Mouse (Mus musculus) NIH3T3 (cell line): Measurements from ENCODE around the gene Fndc8.

ENCODE experiments used
- DNase-seq: peaks from one replicate; pipeline ENCODE4 v3.0.0-alpha.2; 2012; ENCODE audit warnings: low read depth

The Fndc8 gene

DNA sequence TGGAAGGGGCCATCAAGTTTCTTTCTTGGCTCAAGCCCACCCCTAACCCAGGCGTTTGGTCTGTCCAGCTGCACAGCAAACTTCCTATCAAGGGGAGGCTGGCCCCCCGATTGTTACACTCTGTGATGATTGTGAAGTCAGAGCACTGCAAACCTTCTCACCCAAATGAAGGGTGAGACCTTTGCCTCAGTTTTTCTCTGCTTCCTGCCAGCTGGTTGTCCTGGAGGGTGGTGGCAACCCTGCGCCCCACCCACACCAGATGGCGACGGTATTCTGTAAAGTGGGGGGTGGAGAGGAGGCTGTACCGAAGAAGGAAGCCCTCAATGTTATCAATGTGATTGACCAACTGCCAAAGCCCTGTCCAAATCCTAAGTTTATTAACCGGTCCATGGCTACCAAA is at the start of gene Fndc8:
Gene Fndc8 (plus strand): TSS at position 189 of the 400 bp plus-strand sequence.
- no peak for DNase-seq

DNA sequence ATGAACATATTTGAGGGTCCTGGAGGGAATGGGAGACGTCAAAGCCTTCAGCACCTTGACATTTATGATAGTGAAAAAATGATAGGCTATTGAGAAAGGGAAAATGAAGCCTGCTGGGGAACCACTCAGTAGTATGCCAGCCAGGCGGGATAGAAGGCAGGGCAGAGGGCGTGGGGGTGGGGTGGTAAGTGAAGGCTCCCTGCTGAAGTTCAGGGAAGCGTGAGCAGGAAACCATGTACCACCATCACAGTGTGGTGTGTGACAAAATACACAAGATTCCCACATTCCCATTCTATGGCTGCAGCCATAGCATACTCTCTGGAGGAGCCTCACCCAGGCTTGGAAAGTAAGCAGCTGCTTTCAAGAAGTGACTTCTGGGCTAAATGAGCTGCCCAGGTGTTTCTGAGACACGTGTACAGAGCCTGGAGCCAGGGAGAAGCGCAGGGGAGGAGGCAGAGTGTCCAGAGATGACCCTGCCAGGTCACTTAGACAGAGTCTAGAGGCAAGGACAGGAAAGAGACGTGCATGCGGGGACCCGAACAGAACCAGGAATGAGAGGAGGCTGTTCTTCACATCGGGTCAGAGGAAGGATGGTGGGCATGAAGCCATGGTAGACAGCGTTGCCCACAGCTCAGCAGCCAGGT is 47.0 kb upstream of the Fndc8 start:
- DNase-seq, result no peak

GRCm38 (mm10) chr11:82845415-82846078 is 46.4 kb upstream of the Fndc8 start:
- DNase-seq, result peak; percentile 87

DNA sequence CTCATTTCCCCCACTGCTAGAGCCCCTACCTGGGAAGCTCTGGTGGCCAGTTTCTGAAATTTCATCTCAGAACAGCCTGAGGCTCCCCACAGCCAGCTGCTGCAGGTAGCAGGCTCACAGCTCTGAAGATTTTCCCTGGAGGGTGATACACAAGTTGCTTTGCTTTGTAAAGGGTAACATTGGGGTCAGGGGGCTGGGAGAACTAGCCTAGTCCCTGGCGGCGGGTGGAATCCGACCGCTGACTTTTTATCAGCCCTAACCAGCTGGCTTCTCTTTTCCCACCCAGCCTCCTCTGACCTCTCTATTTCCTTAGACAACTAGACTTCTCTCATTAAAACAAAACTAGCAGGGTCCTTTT is 45.9 kb upstream of the Fndc8 start:
- no peak for DNase-seq

DNA sequence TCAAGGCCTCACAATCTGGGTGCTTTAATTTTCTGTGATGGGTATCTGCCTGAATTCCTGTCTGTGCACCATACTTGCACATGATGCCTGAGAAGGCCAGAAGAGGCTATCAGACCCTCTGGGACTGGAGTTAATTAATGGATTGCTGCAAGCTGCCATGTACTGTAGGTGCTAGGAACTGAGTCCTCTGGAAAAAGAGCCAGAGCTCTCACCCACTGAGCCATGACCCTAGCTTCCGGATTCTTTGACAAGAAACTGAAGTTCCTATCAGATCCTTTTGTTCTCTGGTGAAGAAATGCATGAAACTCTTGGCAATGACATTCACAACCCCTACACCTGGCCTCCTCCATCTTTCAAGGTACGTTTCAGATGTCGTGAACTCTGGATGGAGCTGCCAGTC is 45.0 kb upstream of the Fndc8 start:
- DNase-seq, result no peak

- DNase-seq, result no peak
Measured at GRCm38 (mm10) chr11:82847571-82848000, 44.3 kb upstream of the Fndc8 start.

- DNase-seq, result no peak
Measured at GRCm38 (mm10) chr11:82850259-82850658, 41.7 kb upstream of the Fndc8 start.

DNA sequence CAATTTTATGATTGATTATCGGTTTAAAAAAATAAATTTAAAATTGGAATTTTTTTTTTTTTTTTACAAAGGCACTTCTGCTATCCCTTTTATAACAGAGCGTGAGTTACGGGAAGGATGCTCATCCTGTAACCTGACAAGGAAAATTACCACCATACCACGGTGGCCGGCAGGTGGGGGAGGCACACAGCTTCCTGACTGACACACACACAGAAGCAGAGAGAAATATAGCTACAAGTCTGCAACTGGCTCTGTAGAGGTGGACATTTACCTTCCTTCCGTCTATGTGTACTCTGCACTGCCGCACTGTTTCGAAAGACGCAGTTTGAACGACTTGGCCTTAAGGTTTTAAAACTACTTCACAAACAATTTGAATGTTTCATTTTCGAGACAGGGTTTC is 39.8 kb upstream of the Fndc8 start:
- DNase-seq, result no peak

- no peak for DNase-seq
Measured at GRCm38 (mm10) chr11:82852540-82852939, 39.4 kb upstream of the Fndc8 start.

GRCm38 (mm10) chr11:82852958-82853357 is 39.0 kb upstream of the Fndc8 start:
- DNase-seq, result no peak

DNA sequence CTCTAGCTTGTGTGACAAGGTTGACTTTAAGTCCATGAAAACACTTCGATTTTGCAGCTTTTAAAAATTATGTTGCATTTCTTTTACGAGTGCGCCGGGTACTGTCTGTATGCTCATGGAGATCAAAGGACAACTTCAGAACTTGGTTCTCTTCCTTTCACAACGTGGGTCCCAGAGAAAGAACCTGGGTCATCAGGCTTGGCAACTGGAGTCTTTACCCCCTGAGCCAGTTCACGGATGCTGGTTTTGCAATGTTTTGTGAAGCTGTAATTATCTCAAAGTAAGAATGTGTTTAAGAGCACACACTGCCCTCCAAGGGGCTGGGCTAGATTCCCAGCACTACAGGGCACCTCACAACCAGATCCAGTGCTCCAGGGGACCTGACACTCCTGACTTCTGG is 37.8 kb upstream of the Fndc8 start:
- no peak for DNase-seq

DNA sequence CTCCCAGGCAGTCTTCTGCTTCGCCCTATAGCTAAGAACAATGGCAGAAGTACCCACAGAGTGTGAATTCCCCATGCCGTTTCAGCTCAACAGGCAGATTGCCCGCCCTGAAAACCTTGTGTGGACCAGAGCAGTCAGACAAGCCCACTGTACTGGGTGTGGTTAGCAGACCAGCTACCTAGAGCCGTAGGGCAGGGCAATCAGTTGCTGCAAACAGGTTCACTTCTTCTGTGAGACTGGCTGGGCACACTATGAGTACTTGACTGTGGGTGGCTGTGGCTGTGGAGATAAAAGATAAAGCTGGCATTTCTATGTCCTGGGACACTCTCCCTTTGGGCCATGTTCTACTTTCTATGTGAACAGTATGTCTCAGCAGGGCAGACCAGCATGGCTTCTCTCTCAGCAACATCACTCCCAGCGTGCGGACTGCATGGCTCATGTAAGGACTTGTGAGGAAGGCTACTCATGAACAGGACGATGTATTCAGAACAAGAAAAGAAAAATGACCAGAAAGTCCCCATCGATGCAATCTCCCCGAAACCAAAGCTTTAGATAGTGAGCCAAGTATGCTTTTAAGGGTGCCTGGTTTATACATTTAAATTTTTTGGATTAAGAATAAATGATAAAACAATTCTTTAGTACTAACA is 36.5 kb upstream of the Fndc8 start:
- DNase-seq, result no peak

DNA sequence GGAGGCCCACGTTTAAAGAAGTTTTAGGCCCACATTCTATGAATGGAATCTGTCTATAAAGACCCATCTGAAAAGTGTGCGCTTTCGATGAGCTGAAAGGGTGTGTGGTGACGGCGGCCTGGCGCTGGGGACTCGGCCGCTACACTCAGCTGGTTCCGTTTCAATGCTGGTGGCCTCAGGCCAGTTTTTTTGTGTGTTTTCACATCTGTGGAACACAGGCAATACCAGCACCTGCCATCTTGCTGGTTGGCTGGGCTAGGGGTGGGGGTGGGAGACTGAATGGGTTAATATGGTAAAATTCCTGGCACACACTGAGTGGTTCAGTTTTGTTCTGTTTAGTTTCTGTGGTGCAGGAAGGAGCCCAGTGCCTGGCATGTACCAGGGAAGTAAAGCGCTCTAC is 35.9 kb upstream of the Fndc8 start:
- DNase-seq, result no peak

DNA sequence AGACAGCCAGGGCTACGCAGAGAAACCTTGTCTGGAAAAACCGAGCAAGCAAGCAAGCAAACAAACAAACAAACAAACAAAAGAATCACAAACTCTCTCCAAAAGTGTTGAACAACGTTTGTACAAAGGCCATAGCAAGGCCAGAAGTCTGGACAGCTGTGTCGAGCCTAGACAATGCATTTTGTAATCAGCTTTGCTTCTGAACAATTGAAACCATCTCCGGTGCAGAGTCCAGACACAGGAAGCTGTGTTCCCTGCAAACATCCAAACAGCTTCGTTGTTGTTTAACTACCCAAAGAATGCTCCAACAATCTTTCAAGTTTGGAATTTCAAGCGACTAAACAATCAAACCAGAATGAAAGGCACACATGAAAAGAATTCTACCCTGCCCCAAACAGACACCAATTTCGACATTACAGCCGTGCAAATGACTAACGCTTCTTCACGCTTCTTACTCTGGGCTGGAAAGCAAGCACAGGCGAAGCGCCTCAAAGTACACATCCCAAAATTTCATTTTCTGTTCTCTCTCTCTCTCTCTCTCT is 34.5 kb upstream of the Fndc8 start:
- DNase-seq, result no peak

GRCm38 (mm10) chr11:82860759-82861158 is 31.2 kb upstream of the Fndc8 start:
- DNase-seq, result no peak

GRCm38 (mm10) chr11:82861558-82861957 is 30.4 kb upstream of the Fndc8 start:
- peak; percentile 21 for DNase-seq

DNA sequence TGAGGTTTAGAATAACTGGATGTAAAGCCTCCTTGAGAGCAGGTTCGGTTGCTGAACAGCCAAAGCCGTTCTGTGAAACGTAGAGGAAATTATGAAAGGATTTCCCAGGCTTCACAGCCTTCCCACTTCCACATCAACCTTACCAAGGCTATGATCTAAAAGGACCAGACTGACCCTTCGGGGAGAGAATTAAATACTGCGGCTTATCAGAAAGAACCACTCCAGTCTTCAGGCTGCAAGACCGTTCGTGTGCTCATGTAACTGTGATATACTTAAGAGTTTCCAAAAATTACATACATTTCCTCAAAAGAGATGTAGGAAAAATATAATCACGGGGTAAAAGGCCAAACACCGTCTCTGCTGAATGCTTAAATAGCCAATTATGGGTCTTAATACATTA is 29.3 kb upstream of the Fndc8 start:
- DNase-seq, result no peak

DNA sequence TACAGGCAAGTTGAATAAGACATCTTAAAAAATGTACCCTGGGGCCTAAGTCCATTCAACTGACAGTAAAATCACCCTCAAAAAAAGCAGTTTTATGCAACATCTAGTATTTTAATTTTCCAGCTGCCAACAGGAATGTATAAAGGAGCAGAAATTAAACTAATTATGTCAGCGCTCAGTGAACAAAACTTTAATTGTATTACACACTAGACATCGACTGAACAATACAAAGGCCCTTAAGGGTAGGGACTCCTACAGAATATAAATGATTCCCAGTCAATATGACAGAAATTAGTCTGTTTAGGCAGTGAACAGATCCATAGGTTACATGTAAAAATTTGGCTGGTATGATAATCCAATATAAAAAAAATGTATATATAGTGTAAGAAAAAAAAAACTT is 28.9 kb upstream of the Fndc8 start:
- no peak for DNase-seq

DNA sequence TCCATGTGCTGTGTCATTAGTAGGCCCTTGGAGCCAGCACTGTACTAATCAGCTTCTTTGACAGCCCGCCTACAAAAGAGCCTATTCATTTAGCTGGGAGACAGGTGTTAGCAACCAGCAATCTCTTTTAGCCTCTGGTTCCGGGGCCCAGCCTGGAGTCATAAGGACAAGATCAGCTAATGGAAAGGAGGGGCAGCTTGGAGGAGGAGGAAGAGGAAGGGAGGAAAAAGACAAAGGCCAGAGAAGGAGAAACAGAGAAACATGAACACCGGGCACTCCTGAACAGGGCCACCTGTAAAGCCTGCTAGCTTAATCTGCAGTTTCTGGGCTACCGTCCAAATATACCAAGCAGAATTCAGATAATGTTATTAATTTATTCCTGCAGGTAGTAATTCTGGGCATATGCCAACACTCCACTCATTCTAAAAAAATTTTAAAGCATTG is 28.4 kb upstream of the Fndc8 start:
- no peak for DNase-seq

DNA sequence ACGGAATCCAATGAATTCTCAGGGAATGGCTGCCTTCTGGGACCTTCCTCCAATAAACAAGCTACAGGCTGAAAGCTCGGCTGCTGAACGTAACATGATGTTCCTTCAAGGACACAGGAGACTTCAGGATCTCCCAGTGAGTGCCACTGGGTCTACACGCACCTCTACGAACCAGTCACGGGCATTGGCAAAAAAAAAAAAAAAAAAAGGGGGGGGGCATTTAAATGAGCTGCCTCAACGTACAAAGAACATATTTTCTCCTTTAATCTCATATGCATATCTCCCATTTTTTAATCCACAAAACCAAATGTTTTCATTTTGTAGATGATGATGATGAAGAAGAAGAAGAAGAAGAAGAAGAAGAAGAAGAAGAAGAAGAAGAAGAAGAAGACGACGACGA is 26.0 kb upstream of the Fndc8 start:
- no peak for DNase-seq

DNA sequence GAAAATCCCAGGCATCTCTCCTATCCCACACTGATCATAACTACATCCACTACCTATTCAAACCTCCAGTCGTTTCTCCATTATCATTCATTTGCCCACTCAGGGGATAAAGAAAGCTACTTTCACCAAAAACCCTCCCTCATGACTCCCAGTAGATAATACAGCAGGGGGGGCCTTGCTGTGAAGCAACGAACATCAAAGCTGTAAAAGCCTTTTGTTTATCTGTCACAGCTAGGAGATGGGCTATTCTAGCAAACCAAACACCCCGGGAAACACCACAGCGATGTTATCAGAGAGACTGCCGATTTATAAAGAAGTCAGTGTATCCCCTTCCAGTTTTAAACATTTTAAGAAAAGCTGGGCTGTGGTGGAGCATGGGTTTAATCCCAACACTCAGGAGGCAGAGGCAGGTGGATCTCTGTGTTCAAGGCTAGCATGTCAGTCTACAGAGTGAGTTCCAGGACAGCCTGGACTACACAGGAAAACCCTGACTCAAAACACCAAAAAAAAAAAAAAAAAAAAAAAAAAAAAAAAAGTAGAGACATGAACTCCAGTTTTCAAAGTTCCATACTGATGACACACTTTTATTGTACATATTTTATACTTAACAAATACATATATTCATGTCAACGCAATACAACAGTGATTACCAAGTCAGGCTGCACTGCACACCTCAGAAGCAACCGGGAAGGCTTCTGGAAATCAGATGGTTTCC is 24.9 kb upstream of the Fndc8 start:
- DNase-seq, result no peak

DNA sequence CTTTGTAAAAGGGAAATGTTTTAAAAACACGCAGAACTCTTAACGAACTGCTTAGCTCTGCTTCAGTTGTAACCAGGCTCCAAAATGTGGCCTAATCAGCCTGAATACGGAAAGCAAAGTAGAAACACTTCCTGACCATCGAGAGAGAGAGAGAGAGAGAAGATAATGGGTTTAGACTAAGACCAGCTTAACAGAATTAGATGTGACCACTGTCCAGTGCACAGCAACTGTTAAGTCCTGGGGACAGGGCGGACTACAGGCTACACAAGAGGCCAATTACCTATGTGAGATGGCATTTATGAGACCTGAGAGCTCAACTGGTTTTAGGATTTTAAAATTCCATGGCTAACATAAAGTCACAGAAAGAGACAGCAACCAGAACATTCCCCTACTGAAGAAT is 24.0 kb upstream of the Fndc8 start:
- no peak for DNase-seq
